Mouse (Mus musculus) liver, embryonic 14.5 days (tissue): ENCODE data around the gene Rnd2. TPM values are rescaled to one million over a fixed set of nuclear protein-coding genes. Genes with fewer than 3 reads are reported as not detected.

Experiments
- ATAC-seq: fragments of 200-750 bp; cut with Nextera tagmentation; 2 replicates; pipeline ENCODE4 v1.8.0; 2017; ENCODE audit warnings: moderate number of reproducible peaks, mild to moderate bottlenecking, moderate library complexity; ENCODE audit not compliant: insufficient read depth
- DNase-seq, 3 experiments: peaks; one replicate each; pipeline ENCODE4 v3.0.0-alpha.2; 2012 to 2013; ENCODE audit warnings: low read depth in 3 of 3, low spot score in 3 of 3
- H3K27ac ChIP-seq: fragments of 300-500 bp; sonication (generic); 2 replicates; pipeline ENCODE4 v1.5.1; 2014; ENCODE audit warnings: moderate library complexity, mild to moderate bottlenecking, control low read depth, inconsistent platforms
- H3K27me3 ChIP-seq: fragments of 300-500 bp; sonication (generic); 2 replicates; pipeline ENCODE4 v1.6.1; 2014; ENCODE audit warnings: mild to moderate bottlenecking, low read length, moderate library complexity; ENCODE audit not compliant: control insufficient read depth, insufficient read depth
- H3K36me3 ChIP-seq: fragments of 300-500 bp; sonication (generic); replicated peaks from 2 replicates; pipeline ENCODE4 v1.6.1; 2014; ENCODE audit warnings: low read depth; ENCODE audit not compliant: control insufficient read depth, insufficient read depth
- H3K4me1 ChIP-seq, 2 experiments: fragments of 200-500 bp in 1 of 2; fragments of 300-500 bp in 1 of 2; sonication (generic) in 1 of 2; replicated peaks; 2 replicates each; pipeline ENCODE4 v1.6.1; 2012 to 2014; ENCODE audit warnings: antibody characterized with exemption in 1 of 2, inconsistent platforms in 1 of 2, low read length in 1 of 2; ENCODE audit not compliant: control insufficient read depth in 2 of 2, insufficient read depth in 2 of 2
- H3K4me2 ChIP-seq: fragments of 300-500 bp; sonication (generic); 2 replicates; pipeline ENCODE4 v1.6.1; 2014; ENCODE audit warnings: low read depth, mild to moderate bottlenecking, control low read depth, moderate library complexity
- H3K4me3 ChIP-seq, 2 experiments: fragments of 200-500 bp in 1 of 2; fragments of 300-500 bp in 1 of 2; sonication (generic) in 1 of 2; 2 replicates each; pipeline ENCODE4 v1.5.1; 2012 to 2014; ENCODE audit warnings: low read depth in 2 of 2, low read length in 2 of 2, mild to moderate bottlenecking in 2 of 2, control low read depth in 1 of 2, inconsistent platforms in 1 of 2, moderate library complexity in 1 of 2; ENCODE audit not compliant: insufficient read depth in 1 of 2
- H3K9ac ChIP-seq: fragments of 300-500 bp; sonication (generic); replicated peaks from 2 replicates; pipeline ENCODE4 v1.6.1; 2014; ENCODE audit warnings: mild to moderate bottlenecking, control low read depth, moderate library complexity
- H3K9me3 ChIP-seq: fragments of 300-500 bp; sonication (generic); 2 replicates; pipeline ENCODE4 v1.6.1; 2016; ENCODE audit warnings: low read length, mixed read lengths; ENCODE audit not compliant: control insufficient read depth
- CTCF ChIP-seq: IDR thresholded peaks from 2 replicates; pipeline ENCODE4 v1.5.1; 2016; ENCODE audit warnings: antibody characterized with exemption, low read depth, control low read depth
- EP300 ChIP-seq: IDR thresholded peaks from 2 replicates; pipeline ENCODE4 v1.6.1; 2016; ENCODE audit warnings: antibody characterized with exemption, low read depth
- WGBS: fragments of 180-500 bp; shearing (Covaris S2); extraction: QIAGEN DNeasy Blood & Tissue Kit; methylation state at CpG from one replicate; pipeline ENCODE4 v1.1.7; 2014; ENCODE audit not compliant: insufficient replicate concordance; 5-methylcytosine and 5-hydroxymethylcytosine counted together
- polyA plus RNA-seq, 2 experiments: library from polyadenylated mRNA; depleted of rRNA in 1 of 2; stranded (reverse) in 1 of 2; unstranded in 1 of 2; fragments of >200 nt; fragmentation: Nextera tagmentation in 1 of 2; extraction: Ambion mirVana in 1 of 2; gene quantifications; 2 replicates each; pipeline versions ENCODE4 v1.2.1 to v1.2.3; 2012 to 2014

Gene Rnd2
- polyA plus RNA-seq, 2 experiments: 1.2 to 2.9 TPM

DNA sequence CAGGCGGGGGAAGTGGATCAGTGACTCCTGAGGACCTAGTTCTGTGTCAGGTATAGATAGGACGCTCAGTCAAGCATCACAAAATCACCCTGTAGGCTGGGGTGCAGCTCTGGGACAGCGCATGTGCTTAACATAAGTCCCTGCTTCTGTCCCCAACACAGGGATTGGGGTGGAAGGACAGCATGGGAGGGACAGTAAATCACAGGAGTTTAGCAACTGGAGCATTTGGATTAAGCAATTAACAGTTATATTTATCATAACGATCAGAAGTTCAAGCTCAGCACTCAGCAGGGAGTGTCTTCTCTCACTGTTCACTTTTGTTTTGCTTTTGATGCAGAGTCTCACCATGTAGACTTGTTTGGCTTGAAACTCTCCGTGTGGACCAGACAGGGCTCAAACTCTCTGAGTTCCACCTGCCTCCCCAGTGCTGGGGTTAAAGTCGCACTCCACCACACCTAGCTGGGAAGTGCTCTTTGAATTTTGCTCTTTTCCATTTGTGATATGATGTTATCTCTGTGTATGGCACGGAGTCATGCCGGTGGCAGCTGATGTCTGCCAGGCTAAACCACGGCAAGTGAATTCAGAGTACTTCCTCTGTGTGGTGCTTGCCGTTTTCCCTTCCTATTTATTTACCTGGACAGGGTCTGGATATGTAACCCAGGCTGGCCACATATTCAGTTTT, 12.6 kb upstream of the Rnd2 start:
- no peak overlapping the region for H3K27ac ChIP-seq
- H3K4me1 ChIP-seq: peaks cover 13 to 22% of the 10 kb centered on the region in 2 experiments
- H3K4me2 ChIP-seq: no peak overlapping the region
- no peaks in the 10 kb centered on the region; the same call in none of the 2 replicates for H3K36me3 ChIP-seq
- ATAC-seq (no peak), DNase-seq (no peak)
- H3K27me3 ChIP-seq: no peaks in the 10 kb centered on the region
- no peaks in the 10 kb centered on the region for H3K9me3 ChIP-seq
- TF ChIP-seq CTCF: no peak
- TF ChIP-seq EP300: no peak
- H3K9ac ChIP-seq: no peak overlapping the region
- WGBS: 49% methylated on average over 10 of the region's 10 CpGs
- no peak overlapping the region for H3K4me3 ChIP-seq

DNA sequence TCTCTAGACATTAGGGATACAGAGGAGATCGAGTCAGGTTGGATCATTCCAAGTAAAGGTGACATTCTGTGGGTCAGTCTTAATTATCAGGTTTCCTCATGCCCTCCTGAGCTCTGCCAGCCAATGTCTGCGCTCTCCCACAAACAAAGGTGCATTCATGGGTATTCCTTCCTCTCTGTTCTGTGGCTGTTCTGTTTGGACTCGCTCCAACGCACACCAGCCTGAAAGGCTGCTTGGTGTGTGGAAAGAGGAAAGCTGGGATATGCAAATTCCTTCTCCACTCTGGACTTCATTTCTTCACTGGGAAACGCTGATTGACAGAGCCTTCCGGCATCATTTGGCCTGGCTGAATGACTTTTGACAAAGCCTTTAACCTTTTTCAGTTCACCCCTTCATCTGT, 10.1 kb upstream of the Rnd2 start:
- H3K4me1 ChIP-seq: peaks cover 0 to 12% of the 10 kb centered on the region in 2 experiments; a peak in 2 of 4 replicates
- H3K4me2 ChIP-seq: no peak overlapping the region
- H3K36me3 ChIP-seq: no peaks in the 10 kb centered on the region; the same call in none of the 2 replicates
- WGBS: 77% methylated on average over 6 of the region's 6 CpGs
- DNase-seq: no peak
- H3K27me3 ChIP-seq: no peaks in the 10 kb centered on the region
- H3K4me3 ChIP-seq: no peak overlapping the region
- no peak for ATAC-seq
- H3K9ac ChIP-seq: no peak overlapping the region
- TF ChIP-seq EP300 (no peak), CTCF (no peak)
- no peaks in the 10 kb centered on the region for H3K9me3 ChIP-seq
- H3K27ac ChIP-seq: no peak overlapping the region

DNA sequence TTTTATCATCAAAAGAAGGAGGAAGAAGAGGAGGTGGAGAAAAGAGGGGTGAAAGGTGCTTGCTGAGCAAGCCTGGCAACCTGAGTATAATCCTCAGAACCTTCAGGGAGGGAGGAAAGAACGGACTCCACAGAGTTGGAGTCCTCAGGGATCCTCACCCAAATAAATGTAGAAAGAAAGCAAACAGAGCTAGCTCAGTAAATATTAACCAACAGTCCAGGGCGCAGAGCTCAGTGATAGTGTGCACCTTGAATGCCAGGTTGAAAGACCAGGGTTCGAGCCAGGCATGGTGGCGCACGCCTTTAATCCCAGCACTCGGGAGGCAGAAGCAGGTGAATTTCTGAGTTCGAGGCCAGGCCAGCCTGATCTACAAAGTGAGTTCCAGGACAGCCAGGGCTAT, 9.2 kb upstream of the Rnd2 start:
- ATAC-seq (no peak), DNase-seq (no peak)
- Histone ChIP-seq H3K4me1 (peaks cover 0 to 12% of the 10 kb centered on the region in 2 experiments; a peak in 2 of 4 replicates), H3K4me2 (no peak overlapping the region), H3K27me3 (no peaks in the 10 kb centered on the region), H3K9me3 (no peaks in the 10 kb centered on the region), H3K9ac (no peak overlapping the region), H3K27ac (no peak overlapping the region), H3K36me3 (peaks cover 4% of the 10 kb centered on the region), H3K4me3 (no peak overlapping the region)
- 70% methylated on average over 7 of the region's 7 CpGs for WGBS
- TF ChIP-seq CTCF (no peak), EP300 (no peak)

DNA sequence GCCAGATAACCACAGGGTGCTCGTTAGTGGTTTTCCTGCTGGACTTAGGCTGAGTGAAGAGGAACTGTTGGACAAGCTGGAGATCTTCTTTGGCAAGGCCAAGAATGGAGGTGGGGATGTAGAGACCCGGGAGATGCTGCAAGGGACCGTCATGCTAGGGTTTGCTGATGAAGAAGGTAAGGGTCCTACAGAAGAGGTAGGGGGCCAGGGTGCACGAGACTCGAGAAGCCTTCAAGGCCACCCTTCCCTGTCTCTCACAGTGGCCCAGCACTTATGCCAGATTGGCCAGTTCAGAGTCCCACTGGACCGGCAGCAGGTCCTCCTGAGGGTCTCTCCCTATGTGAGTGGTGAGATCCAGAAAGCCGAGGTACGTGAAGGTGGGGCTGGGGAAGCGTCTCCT, 7.2 kb upstream of the Rnd2 start:
- H3K36me3 ChIP-seq: peaks cover 4% of the 10 kb centered on the region
- WGBS: 78% methylated on average over 9 of the region's 9 CpGs
- H3K4me2 ChIP-seq: no peak overlapping the region
- H3K4me3 ChIP-seq: no peak overlapping the region
- TF ChIP-seq EP300 (no peak), CTCF (no peak)
- no peak overlapping the region for H3K27ac ChIP-seq
- H3K27me3 ChIP-seq: no peaks in the 10 kb centered on the region
- DNase-seq (no peak), ATAC-seq (no peak)
- H3K9ac ChIP-seq: no peak overlapping the region
- no peaks in the 10 kb centered on the region; a peak in 1 of 4 replicates for H3K4me1 ChIP-seq
- H3K9me3 ChIP-seq: no peaks in the 10 kb centered on the region

DNA sequence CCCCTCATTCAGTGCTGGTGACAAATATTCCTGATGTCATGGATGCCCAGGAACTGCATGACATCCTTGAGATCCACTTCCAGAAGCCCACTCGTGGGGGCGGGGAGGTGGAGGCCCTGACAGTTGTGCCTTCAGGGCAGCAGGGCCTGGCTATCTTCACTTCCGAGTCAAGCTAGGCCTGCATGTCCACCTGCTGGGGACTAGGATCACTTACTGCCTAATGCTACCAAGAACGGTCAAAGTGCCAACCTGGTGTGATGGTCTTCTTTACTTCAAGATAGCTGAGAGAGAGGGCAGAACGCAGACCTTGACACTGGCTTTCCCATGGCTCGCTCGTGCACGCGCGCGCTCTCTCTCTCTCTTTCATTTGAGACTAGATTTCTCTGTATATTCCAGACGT, 6.6 kb upstream of the Rnd2 start:
- no peaks in the 10 kb centered on the region for H3K27me3 ChIP-seq
- no peak overlapping the region for H3K4me3 ChIP-seq
- no peak overlapping the region for H3K27ac ChIP-seq
- TF ChIP-seq CTCF (no peak), EP300 (no peak)
- 82% methylated on average over 12 of the region's 12 CpGs for WGBS
- ATAC-seq: no peak
- H3K9me3 ChIP-seq: no peaks in the 10 kb centered on the region
- no peak overlapping the region for H3K9ac ChIP-seq
- H3K36me3 ChIP-seq: peaks cover 4% of the 10 kb centered on the region
- H3K4me1 ChIP-seq: peaks cover 3 to 6% of the 10 kb centered on the region in 2 experiments
- DNase-seq: no peak
- H3K4me2 ChIP-seq: no peak overlapping the region
